Mouse (Mus musculus): Measurements from ENCODE around the gene Numb. TPM values are rescaled to one million over a fixed set of nuclear protein-coding genes. Genes with fewer than 3 reads are reported as not detected.
"Not testable (repeated sequence)": the region's sequence is repeated elsewhere in the genome, so short reads cannot be mapped to it uniquely, and the experiment has no call there.

Numb gene
- polyA plus RNA-seq, 1 experiment from 2014 or later: 39.3 TPM

DNA sequence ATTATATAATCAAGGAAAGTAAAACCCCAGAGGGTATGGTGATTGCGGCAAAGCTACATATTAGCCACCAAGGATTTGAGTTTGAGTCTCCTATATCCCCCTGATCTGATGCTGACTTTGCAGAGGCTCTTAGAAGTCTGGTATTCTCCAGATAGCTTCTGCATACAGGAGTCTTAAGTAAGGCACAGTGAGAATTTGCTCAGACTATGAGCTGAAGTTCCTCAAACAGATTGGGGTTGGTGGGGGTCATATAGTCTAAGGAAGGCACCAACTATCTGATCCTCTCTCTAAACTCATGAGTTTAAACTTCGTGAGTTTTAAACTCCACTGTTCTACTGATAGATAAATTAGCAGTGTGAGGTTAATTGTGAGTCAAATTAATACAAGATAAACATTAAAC is 17.6 kb upstream of the Numb start:
- Histone ChIP-seq H3K36me3 (replicated peaks) (no peaks in the 10 kb centered on the region), H3K27ac (replicated peaks) (no peak overlapping the region), H3K4me3 (no peak overlapping the region), H3K4me1 (peaks cover 6% of the 10 kb centered on the region), H3K27me3 (replicated peaks; ENCODE audit: low read depth, poor library complexity, severe bottlenecking) (no peaks in the 10 kb centered on the region), H3K9me3 (no peaks in the 10 kb centered on the region)
- WGBS: 78% methylated on average over 2 of the region's 2 CpGs
- DNase-seq (ENCODE audit: low spot score): no peak

- not testable (repeated sequence) for H3K9me3 ChIP-seq; H3K27me3 ChIP-seq (replicated peaks; ENCODE audit: low read depth, poor library complexity, severe bottlenecking); H3K36me3 ChIP-seq (replicated peaks); H3K4me3 ChIP-seq; DNase-seq (ENCODE audit: low spot score); H3K4me1 ChIP-seq; H3K27ac ChIP-seq (replicated peaks)
- WGBS: 36% methylated on average over 1 of the region's 1 CpGs
These were observed 16.9 kb upstream of the Numb start for GRCm38 (mm10) chr12:83938592-83938991.

DNA sequence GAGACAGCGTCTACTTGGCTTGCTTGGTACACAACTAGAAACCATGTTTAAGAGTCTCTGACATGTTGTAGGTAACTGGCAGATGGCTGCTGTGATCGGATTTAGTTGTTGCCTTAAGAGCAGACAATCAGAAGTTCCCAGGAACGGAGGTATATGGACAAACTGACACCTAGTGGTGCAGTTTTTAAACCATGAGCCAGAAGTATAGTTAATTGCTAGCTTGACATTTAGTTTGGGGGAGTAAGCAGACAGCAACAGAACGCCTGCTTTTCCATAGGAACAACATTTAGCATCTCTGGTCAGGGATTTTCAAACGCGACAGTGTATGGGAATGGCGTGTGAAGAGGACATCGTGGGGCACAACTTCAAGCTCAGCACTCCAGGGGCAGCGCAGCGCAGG is 15.9 kb upstream of the Numb start:
- 70% methylated on average over 10 of the region's 10 CpGs for WGBS
- Histone ChIP-seq H3K9me3 (no peaks in the 10 kb centered on the region), H3K4me3 (no peak overlapping the region), H3K27me3 (replicated peaks; ENCODE audit: low read depth, poor library complexity, severe bottlenecking) (no peaks in the 10 kb centered on the region), H3K27ac (replicated peaks) (no peak overlapping the region), H3K36me3 (replicated peaks) (no peaks in the 10 kb centered on the region), H3K4me1 (peaks cover 6% of the 10 kb centered on the region)
- DNase-seq (ENCODE audit: low spot score): no peak

GRCm38 (mm10) chr12:83929186-83929804 is 7.6 kb upstream of the Numb start:
- H3K27ac ChIP-seq (replicated peaks): no peak overlapping the region
- 31% methylated on average over 2 of the region's 2 CpGs for WGBS
- H3K4me1 ChIP-seq: peaks cover 7% of the 10 kb centered on the region
- H3K9me3 ChIP-seq: no peaks in the 10 kb centered on the region
- H3K27me3 ChIP-seq (replicated peaks; ENCODE audit: low read depth, poor library complexity, severe bottlenecking): no peaks in the 10 kb centered on the region
- no peak for DNase-seq (ENCODE audit: low spot score)
- no peaks in the 10 kb centered on the region for H3K36me3 ChIP-seq (replicated peaks)
- H3K4me3 ChIP-seq: no peak overlapping the region

DNA sequence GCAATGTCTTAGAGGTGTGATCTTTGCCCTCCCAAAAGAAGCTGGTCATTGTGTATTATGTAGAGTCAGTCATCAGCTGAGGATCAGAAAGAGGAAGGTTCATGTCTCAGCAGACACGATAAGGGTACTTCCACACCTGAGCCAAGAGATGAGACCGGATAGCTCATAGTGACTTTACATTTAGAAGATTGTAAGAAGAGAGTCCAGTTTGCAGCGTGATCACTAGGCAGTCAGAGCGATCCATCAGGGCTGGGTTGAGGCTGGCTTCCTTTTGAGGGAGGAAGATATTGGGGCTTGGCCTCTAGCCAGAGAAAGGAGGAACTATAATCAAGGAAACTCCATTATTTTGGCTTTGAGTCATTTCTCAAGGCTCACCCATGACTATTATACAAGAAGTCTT is 6.0 kb upstream of the Numb start:
- no peak for DNase-seq (ENCODE audit: low spot score)
- Histone ChIP-seq H3K4me1 (peaks cover 23% of the 10 kb centered on the region), H3K36me3 (replicated peaks) (no peaks in the 10 kb centered on the region), H3K27ac (replicated peaks) (no peak overlapping the region), H3K4me3 (no peak overlapping the region), H3K9me3 (no peaks in the 10 kb centered on the region), H3K27me3 (replicated peaks; ENCODE audit: low read depth, poor library complexity, severe bottlenecking) (no peaks in the 10 kb centered on the region)
- 85% methylated on average over 4 of the region's 4 CpGs for WGBS

DNA sequence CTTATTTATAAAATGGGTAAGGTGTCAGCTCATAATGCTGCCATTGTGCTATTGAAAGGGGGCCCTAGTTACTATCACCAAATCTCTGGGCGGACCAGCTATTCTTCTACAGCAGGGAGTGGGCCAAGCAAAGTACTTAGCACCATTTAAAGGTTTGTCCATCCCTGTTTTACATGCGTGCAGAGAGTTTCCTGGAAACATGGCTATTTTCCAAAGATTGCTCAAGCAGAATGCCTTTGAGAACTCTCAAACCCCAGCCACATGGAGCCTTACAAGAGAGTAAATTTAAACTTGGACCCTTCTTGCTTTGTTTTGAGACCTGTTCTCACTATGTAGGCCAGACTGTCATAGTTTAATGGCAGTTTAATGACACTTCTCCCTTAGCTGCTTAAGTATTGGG is 4.3 kb upstream of the Numb start:
- Histone ChIP-seq H3K4me3 (no peak overlapping the region), H3K9me3 (no peaks in the 10 kb centered on the region), H3K27ac (replicated peaks) (no peak overlapping the region), H3K36me3 (replicated peaks) (no peaks in the 10 kb centered on the region), H3K4me1 (peaks cover 25% of the 10 kb centered on the region), H3K27me3 (replicated peaks; ENCODE audit: low read depth, poor library complexity, severe bottlenecking) (no peaks in the 10 kb centered on the region)
- no peak for DNase-seq (ENCODE audit: low spot score)
- WGBS: 88% methylated on average over 2 of the region's 2 CpGs

- 62% methylated on average over 7 of the region's 7 CpGs for WGBS
- Histone ChIP-seq H3K27me3 (replicated peaks; ENCODE audit: low read depth, poor library complexity, severe bottlenecking) (no peaks in the 10 kb centered on the region), H3K4me3 (no peak overlapping the region), H3K9me3 (no peaks in the 10 kb centered on the region), H3K4me1 (peaks cover 34% of the 10 kb centered on the region), H3K27ac (replicated peaks) (no peak overlapping the region; the same call in 1 of the 2 replicates), H3K36me3 (replicated peaks) (no peaks in the 10 kb centered on the region)
- DNase-seq (ENCODE audit: low spot score): no peak
These were observed 3.5 kb upstream of the Numb start for GRCm38 (mm10) chr12:83925160-83925703.

- Histone ChIP-seq H3K9me3 (no peaks in the 10 kb centered on the region), H3K36me3 (replicated peaks) (no peaks in the 10 kb centered on the region), H3K4me3 (no peak overlapping the region), H3K27me3 (replicated peaks; ENCODE audit: low read depth, poor library complexity, severe bottlenecking) (no peaks in the 10 kb centered on the region), H3K4me1 (peaks cover 38% of the 10 kb centered on the region), H3K27ac (replicated peaks) (no peak overlapping the region)
- WGBS: 49% methylated on average over 3 of the region's 3 CpGs
- DNase-seq (ENCODE audit: low spot score): peak; percentile 25
These were observed 2.6 kb upstream of the Numb start for GRCm38 (mm10) chr12:83924332-83924731.

GRCm38 (mm10) chr12:83923486-83923859 is 1.7 kb upstream of the Numb start:
- Histone ChIP-seq H3K36me3 (replicated peaks) (no peaks in the 10 kb centered on the region), H3K27me3 (replicated peaks; ENCODE audit: low read depth, poor library complexity, severe bottlenecking) (no peaks in the 10 kb centered on the region), H3K27ac (replicated peaks) (no peak overlapping the region), H3K9me3 (no peaks in the 10 kb centered on the region), H3K4me3 (peak overlapping the region; percentile 90; the same call in 1 of the 2 replicates), H3K4me1 (peaks cover 38% of the 10 kb centered on the region)
- no peak for DNase-seq (ENCODE audit: low spot score)
- WGBS: 85% methylated on average over 1 of the region's 1 CpGs

DNA sequence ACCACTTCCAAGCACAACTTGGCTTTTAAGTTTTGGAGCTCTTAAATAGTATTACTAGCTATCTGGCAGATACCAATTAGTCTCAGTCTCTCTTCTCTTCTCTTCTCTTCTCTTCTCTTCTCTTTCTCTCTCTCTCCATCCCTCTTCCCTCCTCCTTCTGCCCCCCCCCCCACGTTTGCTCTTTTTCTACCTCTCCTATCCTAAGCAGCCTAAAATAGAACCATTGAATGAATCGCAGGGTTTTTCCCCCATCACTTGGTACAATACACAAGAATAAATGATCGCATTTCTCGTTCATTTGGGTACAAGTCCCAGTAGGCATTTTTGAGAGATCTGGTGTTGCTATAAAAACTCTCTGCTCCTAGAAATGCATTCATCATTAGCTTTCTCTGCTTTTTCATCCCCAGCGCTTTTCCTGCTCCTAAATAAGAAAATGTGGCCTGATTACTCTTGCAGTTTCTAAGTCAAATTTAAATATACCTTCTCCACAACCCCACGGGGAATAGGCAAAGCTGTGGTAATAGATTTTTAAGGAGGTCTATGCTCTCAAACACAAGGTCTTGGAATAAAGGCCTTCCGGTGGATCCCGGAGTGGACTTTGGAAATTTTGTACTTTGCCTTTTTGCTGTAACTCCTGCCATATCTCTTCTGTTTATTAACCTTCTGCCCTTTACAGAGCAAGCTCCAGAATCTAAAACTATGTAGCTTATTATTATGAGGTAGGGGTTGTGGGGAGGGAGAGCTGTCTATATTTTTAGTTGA is 1.2 kb upstream of the Numb start:
- peaks cover 38% of the 10 kb centered on the region for H3K4me1 ChIP-seq
- peak; percentile 17 for DNase-seq (ENCODE audit: low spot score)
- H3K27ac ChIP-seq (replicated peaks): peak overlapping the region; percentile 94
- H3K9me3 ChIP-seq: no peaks in the 10 kb centered on the region
- no peaks in the 10 kb centered on the region for H3K27me3 ChIP-seq (replicated peaks; ENCODE audit: low read depth, poor library complexity, severe bottlenecking)
- H3K36me3 ChIP-seq (replicated peaks): no peaks in the 10 kb centered on the region
- WGBS: 43% methylated on average over 8 of the region's 8 CpGs
- H3K4me3 ChIP-seq: peak overlapping the region; percentile 90

DNA sequence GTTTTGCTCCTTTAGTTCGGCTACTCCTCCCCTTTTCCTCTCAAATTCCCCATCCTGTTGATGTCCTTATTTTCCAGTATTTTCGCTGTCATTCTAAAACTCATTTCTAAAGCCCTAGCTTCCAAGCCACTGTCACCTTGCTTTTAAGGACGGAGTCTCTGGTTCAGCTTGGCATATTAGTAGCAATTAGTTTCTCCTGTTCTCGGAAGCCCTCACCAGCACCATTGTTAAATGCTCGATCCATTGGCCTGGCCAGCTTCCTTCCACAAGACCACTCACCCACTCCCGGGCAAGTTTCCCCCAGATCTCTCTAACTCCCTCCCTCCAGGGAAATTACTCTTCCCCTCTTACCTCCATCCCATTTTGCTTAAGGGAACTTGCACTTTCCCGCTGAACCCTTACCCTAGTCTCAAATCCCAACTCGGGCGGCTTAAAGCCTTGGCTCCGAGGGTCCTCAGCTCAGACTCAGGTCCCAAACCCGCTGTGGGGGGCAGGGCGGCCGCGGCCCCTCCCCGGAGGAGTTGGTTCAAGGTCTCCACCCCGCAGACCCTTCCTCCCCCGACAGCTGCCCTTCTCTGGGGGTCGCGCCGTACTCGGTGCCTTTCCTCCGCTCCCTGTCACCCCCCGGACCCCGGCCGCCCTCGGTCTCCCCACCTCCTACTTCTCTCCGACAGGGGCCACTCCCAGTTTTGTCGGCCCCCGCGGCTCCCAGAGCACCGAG is 853 bp downstream of the Numb start:
- H3K36me3 ChIP-seq (replicated peaks): peaks cover 8% of the 10 kb centered on the region
- H3K9me3 ChIP-seq: no peaks in the 10 kb centered on the region
- no peaks in the 10 kb centered on the region for H3K27me3 ChIP-seq (replicated peaks; ENCODE audit: low read depth, poor library complexity, severe bottlenecking)
- H3K4me3 ChIP-seq: peak overlapping the region; percentile 90
- H3K4me1 ChIP-seq: peaks cover 38% of the 10 kb centered on the region
- DNase-seq (ENCODE audit: low spot score): peak; percentile 66
- peak overlapping the region; percentile 94 for H3K27ac ChIP-seq (replicated peaks)
- 1% methylated on average over 31 of the region's 31 CpGs for WGBS

DNA sequence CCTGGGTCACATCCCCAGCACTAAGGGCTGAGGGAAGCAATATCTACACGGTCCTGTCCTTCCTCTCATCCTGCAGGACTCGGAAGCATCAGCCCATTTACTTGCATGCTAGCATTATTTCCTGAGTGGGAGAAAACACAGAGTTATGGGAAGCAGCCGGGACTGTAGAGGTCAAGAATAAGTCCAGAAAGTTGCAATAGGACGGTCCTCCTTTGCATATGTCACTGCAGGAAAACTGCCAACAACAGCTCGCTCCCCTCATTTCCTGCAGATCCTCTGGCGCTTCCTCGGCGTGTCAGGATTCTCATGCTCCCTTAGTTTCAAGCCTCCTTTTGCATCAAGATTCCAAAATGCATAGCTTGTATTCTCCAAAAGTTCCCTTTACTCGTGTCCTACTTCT is 4.8 kb downstream of the Numb start:
- peaks cover 28% of the 10 kb centered on the region for H3K36me3 ChIP-seq (replicated peaks)
- H3K4me1 ChIP-seq: peaks cover 13% of the 10 kb centered on the region
- no peaks in the 10 kb centered on the region for H3K27me3 ChIP-seq (replicated peaks; ENCODE audit: low read depth, poor library complexity, severe bottlenecking)
- H3K9me3 ChIP-seq: no peaks in the 10 kb centered on the region
- 81% methylated on average over 9 of the region's 9 CpGs for WGBS
- DNase-seq (ENCODE audit: low spot score): no peak
- no peak overlapping the region for H3K27ac ChIP-seq (replicated peaks)
- no peak overlapping the region for H3K4me3 ChIP-seq

Measured in embryonic facial prominence, embryonic 10.5 days (tissue).